Comparison of ENCODE assay signal across 13 mouse cellular contexts in the genomic region with DNA sequence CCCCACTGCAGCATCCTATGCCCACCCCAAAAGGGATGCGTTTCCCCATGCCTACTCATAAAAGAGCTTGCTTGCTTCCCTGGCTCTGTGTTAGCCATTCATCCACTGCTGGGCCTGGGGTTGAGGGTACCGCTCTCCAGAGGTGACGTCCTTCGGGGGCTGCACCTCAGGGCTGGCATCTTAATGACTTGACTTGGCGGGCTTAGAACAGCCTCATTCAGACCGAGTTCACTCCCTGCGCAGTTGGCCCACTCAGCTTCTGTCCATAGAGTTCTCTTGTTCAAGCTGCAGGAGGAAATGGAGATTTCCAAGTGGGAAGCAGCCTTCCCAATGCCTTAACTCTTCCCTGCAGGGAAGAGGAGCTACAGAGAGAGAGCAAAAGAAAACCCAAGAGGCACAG. TPM values are rescaled to one million over a fixed set of nuclear protein-coding genes. Genes with fewer than 3 reads are reported as not detected.
DNase-seq lines count a peak whose midpoint lies in the region; ATAC-seq and TF ChIP-seq lines count a peak whose summit lies in the region.
"Had no signal": no experiment of that assay in that cellular context is flagged by ENCODE, and none has a peak within 500 bp of the region (broad histone marks: within the 10 kb centered on the region; RNA-seq: fewer than 3 reads in every experiment).

No protein-coding gene starts in this region.

- no peak overlapping the region for H3K4me2 ChIP-seq in heart, postnatal 0 days (ENCODE audit: low read depth, low read length)
- H3K4me2 ChIP-seq in lung, embryonic 15.5 days: no peak overlapping the region
- no peak overlapping the region for H3K4me2 ChIP-seq in intestine, embryonic 16.5 days (ENCODE audit: low read depth, low read length)
- H3K4me2 ChIP-seq in midbrain, embryonic 11.5 days: no peak overlapping the region
- H3K4me2 ChIP-seq in midbrain, embryonic 14.5 days (ENCODE audit: low read length): no peak overlapping the region

- H3K9ac ChIP-seq in heart, postnatal 0 days (replicated peaks; ENCODE audit: low read depth, low read length): no peak overlapping the region
- H3K9ac ChIP-seq in lung, embryonic 15.5 days: no peak overlapping the region
- no peak overlapping the region for H3K9ac ChIP-seq in intestine, embryonic 16.5 days (ENCODE audit: low read depth, low read length)
- no peak overlapping the region for H3K9ac ChIP-seq in midbrain, embryonic 11.5 days (ENCODE audit: low read length)
- H3K9ac ChIP-seq in midbrain, embryonic 14.5 days (replicated peaks; ENCODE audit: low read length): no peak overlapping the region

- no peak for TF ChIP-seq CTCF in heart, postnatal 0 days (IDR thresholded peaks at IDR 0.05; ENCODE audit: low read depth)

- no peaks in the 10 kb centered on the region for H3K9me3 ChIP-seq in heart, postnatal 0 days (replicated peaks; ENCODE audit: control insufficient read depth, low read length)
- H3K9me3 ChIP-seq in lung, embryonic 15.5 days: no peaks in the 10 kb centered on the region
- H3K9me3 ChIP-seq in intestine, embryonic 16.5 days (ENCODE audit: control insufficient read depth, low read length): no peaks in the 10 kb centered on the region
- H3K9me3 ChIP-seq in midbrain, embryonic 11.5 days (ENCODE audit: control insufficient read depth, low read length): no peaks in the 10 kb centered on the region
- H3K9me3 ChIP-seq in midbrain, embryonic 14.5 days (ENCODE audit: control insufficient read depth, low read length): no peaks in the 10 kb centered on the region

- H3K27ac ChIP-seq in heart, postnatal 0 days (ENCODE audit: low read depth): peak overlapping the region; percentile 58
- H3K27ac ChIP-seq in lung, embryonic 15.5 days: peak overlapping the region; percentile 39; the same call in 1 of the 2 replicates
- peak overlapping the region; percentile 44; the same call in 1 of the 2 replicates for H3K27ac ChIP-seq in intestine, embryonic 16.5 days (ENCODE audit: low read length)
- H3K27ac ChIP-seq in midbrain, embryonic 11.5 days (ENCODE audit: low read depth, low read length): no peak overlapping the region
- no peak overlapping the region; the same call in 1 of the 2 replicates for H3K27ac ChIP-seq in midbrain, embryonic 14.5 days (replicated peaks; ENCODE audit: low read depth, low read length)
- H3K27ac ChIP-seq: macrophage had no signal

- no peaks in the 10 kb centered on the region for H3K27me3 ChIP-seq in heart, postnatal 0 days (ENCODE audit: control insufficient read depth, insufficient read depth, low read length)
- H3K27me3 ChIP-seq in lung, embryonic 15.5 days: no peaks in the 10 kb centered on the region
- H3K27me3 ChIP-seq in intestine, embryonic 16.5 days (replicated peaks; ENCODE audit: control insufficient read depth, insufficient read depth, low read length): no peaks in the 10 kb centered on the region
- H3K27me3 ChIP-seq in midbrain, embryonic 11.5 days (ENCODE audit: control insufficient read depth, insufficient read depth, low read length): no peaks in the 10 kb centered on the region
- no peaks in the 10 kb centered on the region for H3K27me3 ChIP-seq in midbrain, embryonic 14.5 days (ENCODE audit: control insufficient read depth, insufficient read depth, low read length)
- H3K27me3 ChIP-seq: CH12.LX had no signal

- 40% methylated on average over 7 of the region's 7 CpGs for WGBS in heart, postnatal 0 days
- WGBS in lung, embryonic 15.5 days: 42% methylated on average over 7 of the region's 7 CpGs
- 55% methylated on average over 7 of the region's 7 CpGs for WGBS in intestine, embryonic 16.5 days
- WGBS in midbrain, embryonic 11.5 days: 57% methylated on average over 7 of the region's 7 CpGs
- WGBS in midbrain, embryonic 14.5 days: 55% methylated on average over 7 of the region's 7 CpGs

- no peak for TF ChIP-seq EP300 in heart, postnatal 0 days (IDR thresholded peaks at IDR 0.05; ENCODE audit: low read depth)

- no peak overlapping the region for H3K4me3 ChIP-seq in heart, postnatal 0 days (ENCODE audit: low read depth, low read length)
- H3K4me3 ChIP-seq in lung, embryonic 15.5 days: no peak overlapping the region
- H3K4me3 ChIP-seq in intestine, embryonic 16.5 days (ENCODE audit: low read length): no peak overlapping the region
- no peak overlapping the region for H3K4me3 ChIP-seq in midbrain, embryonic 11.5 days (ENCODE audit: low read depth, low read length)
- H3K4me3 ChIP-seq in midbrain, embryonic 14.5 days (replicated peaks; ENCODE audit: low read depth, low read length): no peak overlapping the region

- no peak for DNase-seq in heart, postnatal 0 days (ENCODE audit: low spot score)
- no peak for DNase-seq in heart, postnatal 14 days
- DNase-seq in lung, adult 18-20 months: no peak
- peak; percentile 28 for DNase-seq in right cerebral cortex, postnatal 25 days
- no peak for DNase-seq in midbrain, embryonic 11.5 days (ENCODE audit: low spot score, missing footprints)
- no peak for DNase-seq in midbrain, embryonic 14.5 days
- DNase-seq: heart, postnatal 4 days; thymus, postnatal 25 days had no signal

- no peak for ATAC-seq in heart, postnatal 0 days (ENCODE audit: insufficient read depth, low read depth)
- no peak for ATAC-seq in lung, embryonic 15.5 days (ENCODE audit: borderline replicate concordance, extremely low read depth, low FRiP score, low TSS enrichment)
- ATAC-seq in intestine, embryonic 16.5 days: no peak
- no peak for ATAC-seq in midbrain, embryonic 11.5 days (ENCODE audit: low FRiP score)
- ATAC-seq in midbrain, embryonic 14.5 days (ENCODE audit: low FRiP score, low TSS enrichment): no peak
- ATAC-seq: forebrain, embryonic 16.5 days had no signal

- intact Hi-C loops in heart, postnatal 14 days (cut with DNase I): loop anchor here (2.0 kb wide), 1 partner anchor 15 kb away; no protein-coding TSS in a partner anchor

- H3K36me3 ChIP-seq in heart, postnatal 0 days (replicated peaks; ENCODE audit: control insufficient read depth, insufficient read depth, low read length): no peaks in the 10 kb centered on the region
- H3K36me3 ChIP-seq in lung, embryonic 15.5 days: no peaks in the 10 kb centered on the region
- no peaks in the 10 kb centered on the region for H3K36me3 ChIP-seq in intestine, embryonic 16.5 days (ENCODE audit: control insufficient read depth, insufficient read depth, low read length)
- no peaks in the 10 kb centered on the region for H3K36me3 ChIP-seq in midbrain, embryonic 11.5 days (ENCODE audit: control insufficient read depth, insufficient read depth, low read length)
- no peaks in the 10 kb centered on the region for H3K36me3 ChIP-seq in midbrain, embryonic 14.5 days (ENCODE audit: control insufficient read depth, insufficient read depth, low read length)

- peaks cover 40% of the 10 kb centered on the region for H3K4me1 ChIP-seq in heart, postnatal 0 days (ENCODE audit: control insufficient read depth, insufficient read depth)
- peaks cover 50% of the 10 kb centered on the region for H3K4me1 ChIP-seq in lung, embryonic 15.5 days
- peaks cover 20% of the 10 kb centered on the region; the same call in 1 of the 2 replicates for H3K4me1 ChIP-seq in intestine, embryonic 16.5 days (ENCODE audit: control insufficient read depth, insufficient read depth, low read length)
- no peaks in the 10 kb centered on the region for H3K4me1 ChIP-seq in midbrain, embryonic 11.5 days (ENCODE audit: control insufficient read depth, insufficient read depth, low read length)
- H3K4me1 ChIP-seq in midbrain, embryonic 14.5 days (ENCODE audit: control insufficient read depth, insufficient read depth, low read length): 0 out of 2 replicates have a peak, but pooled peaks cover 4% of the 10 kb centered on the region

RNA-seq across cellular contexts. Expression of a gene that starts 32.1 kb away (rescaled TPM):
- total RNA-seq in heart, postnatal 0 days (2014; rRNA removed; ENCODE audit: low replicate concordance): 28.7 and 38.3 TPM in 2 replicates
- polyA plus RNA-seq in heart, postnatal 0 days (2015; fragmentation: Nextera tagmentation; extraction: Ambion mirVana): 9.1 and 9.2 TPM in 2 replicates
- 100 to 1,000 TPM; 259 to 278 TPM for total RNA-seq in heart, postnatal 14 days (2021)
- polyA plus RNA-seq in lung, embryonic 15.5 days (2015; fragmentation: Nextera tagmentation; extraction: Ambion mirVana): 8.8 and 10.1 TPM in 2 replicates
- 4.0 and 4.7 TPM in 2 replicates for polyA plus RNA-seq in intestine, embryonic 16.5 days (2015; fragmentation: Nextera tagmentation; extraction: Ambion mirVana)
- 7.3 and 8.6 TPM in 2 replicates for polyA plus RNA-seq in midbrain, embryonic 11.5 days (2014; fragmentation: Nextera tagmentation; extraction: Ambion mirVana)
- 4.8 and 9.8 TPM in 2 replicates for polyA plus RNA-seq in midbrain, embryonic 14.5 days (2014; fragmentation: Nextera tagmentation; extraction: Ambion mirVana)

Comparison
In these comparisons a context has a peak if more than half of its experiments do, and no peak if none do; other contexts are left out.
1. H3K27ac ChIP-seq: peak in heart, postnatal 0 days (single experiment), lung, embryonic 15.5 days (single experiment) and intestine, embryonic 16.5 days (single experiment); none in midbrain, embryonic 11.5 days (single experiment) and midbrain, embryonic 14.5 days (single experiment).